Mouse (Mus musculus): ENCODE results near the gene Gm5458.
"Not testable (repeated sequence)": the region's sequence is repeated elsewhere in the genome, so short reads cannot be mapped to it uniquely, and the experiment has no call there.

The Gm5458 gene

GRCm38 (mm10) chr14:19602481-19602880, at the start of gene Gm5458:
Gm5458 (minus strand) TSS chr14:19602581.
- CTCF ChIA-PET, POLR2A ChIA-PET: not testable (repeated sequence)

- POLR2A ChIA-PET, result interaction anchor here in 1 of 4 experiments (0.5 kb wide), 1 partner anchor 265 kb away, joined by 13 read pairs; no protein-coding TSS in a partner anchor
- CTCF ChIA-PET, result no interaction called here
These were observed 43.9 kb upstream of the Gm5458 start for GRCm38 (mm10) chr14:19646232-19646631.

- POLR2A ChIA-PET, CTCF ChIA-PET: not testable (repeated sequence)
These were observed 17.3 kb downstream of the Gm5458 start, which contains the start of gene Gm2237 for GRCm38 (mm10) chr14:19584804-19585667. Gm2237 (minus strand) TSS chr14:19585135.

DNA sequence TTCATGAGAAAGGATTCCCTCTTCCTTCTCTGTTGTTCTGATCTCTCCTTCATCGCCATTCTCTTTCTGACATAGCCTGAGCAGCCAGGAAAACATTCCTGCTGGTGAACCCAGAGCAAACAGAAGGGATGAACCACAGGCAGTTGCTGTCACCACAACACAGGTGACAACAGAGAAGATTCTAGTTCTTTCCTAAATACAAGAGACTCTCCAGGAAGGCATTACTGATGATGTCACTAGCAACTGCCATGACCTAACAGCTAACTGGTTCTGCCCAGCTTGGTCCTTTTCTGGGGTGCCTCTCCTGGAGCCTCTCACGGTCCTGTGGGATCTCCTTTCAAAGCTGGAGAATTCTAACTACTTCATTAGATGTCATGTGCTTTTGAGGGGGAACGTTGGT, 52.5 kb downstream of the Gm5458 start, which contains the start of gene Gm2244:
Gm2244 (minus strand) TSS at position 101 of the 400 bp plus-strand sequence.
- CTCF ChIA-PET, POLR2A ChIA-PET: not testable (repeated sequence)
